Mouse (Mus musculus) heart, adult 11 months (tissue): Measurements from ENCODE around the gene Esp38.
"Not testable (repeated sequence)": the region's sequence is repeated elsewhere in the genome, so short reads cannot be mapped to it uniquely, and the experiment has no call there.

Experiments used
- DNase-seq: peaks from one replicate; pipeline ENCODE4 v3.0.0; 2022

The Esp38 gene

GRCm38 (mm10) chr17:39950220-39950619 is at the start of gene Esp38:
Gene Esp38, plus strand, starts transcription at chr17:39950520.
- DNase-seq: no peak

- not testable (repeated sequence) for DNase-seq
These were observed 47.3 kb upstream of the Esp38 start for GRCm38 (mm10) chr17:39902928-39903545.
